Mouse (Mus musculus): ENCODE data around the gene Rab9b. TPM values are rescaled to one million over a fixed set of nuclear protein-coding genes. Genes with fewer than 3 reads are reported as not detected.

The Rab9b gene
- polyA plus RNA-seq (2012; fragmentation: generic; extraction: Trizol): not detected
- long read RNA-seq, experiment 1: 0 reads
- long read RNA-seq, experiment 2: 0 reads

- H3K79me2 ChIP-seq (ENCODE audit: control insufficient read depth, insufficient read depth): no peaks in the 10 kb centered on the region
- H3K27me3 ChIP-seq (ENCODE audit: control insufficient read depth, insufficient read depth, insufficient read length): no peaks in the 10 kb centered on the region
- no peaks in the 10 kb centered on the region for H3K79me3 ChIP-seq (ENCODE audit: low read depth)
- no peak within 1 kb of the TSS for H3K4me3 ChIP-seq (ENCODE audit: insufficient read depth, poor library complexity, severe bottlenecking)
- no peaks in the 10 kb centered on the region for H3K36me3 ChIP-seq (ENCODE audit: control insufficient read depth, insufficient read depth)
- no peak within 1 kb of the TSS for H3ac ChIP-seq (ENCODE audit: control insufficient read depth, insufficient read length, low read depth)
- no peak for TF ChIP-seq FOSL1 (IDR thresholded peaks at IDR 0.05; ENCODE audit: insufficient read depth, low read length, poor library complexity, severe bottlenecking)
- no peak for TF ChIP-seq USF1 (IDR thresholded peaks at IDR 0.05; ENCODE audit: low read depth)
- TF ChIP-seq MYOD1 (IDR thresholded peaks at IDR 0.05; ENCODE audit: control insufficient read depth, insufficient read length, low read depth): no peak
- TF ChIP-seq CEBPB (IDR thresholded peaks at IDR 0.05; ENCODE audit: low read depth): no peak
- no peak for TF ChIP-seq MYOG (IDR thresholded peaks at IDR 0.05; ENCODE audit: control insufficient read depth, extremely low read depth, insufficient read length)
- TF ChIP-seq CTCF (IDR thresholded peaks at IDR 0.05; ENCODE audit: control insufficient read depth, insufficient read depth, insufficient read length): no peak
- no peak for TF ChIP-seq MAX (IDR thresholded peaks at IDR 0.05)
Observed at GRCm38 (mm10) chrX:136868061-136869040, at the start of gene Rab9b. Gene Rab9b (minus strand): TSS chrX:136868755.

DNA sequence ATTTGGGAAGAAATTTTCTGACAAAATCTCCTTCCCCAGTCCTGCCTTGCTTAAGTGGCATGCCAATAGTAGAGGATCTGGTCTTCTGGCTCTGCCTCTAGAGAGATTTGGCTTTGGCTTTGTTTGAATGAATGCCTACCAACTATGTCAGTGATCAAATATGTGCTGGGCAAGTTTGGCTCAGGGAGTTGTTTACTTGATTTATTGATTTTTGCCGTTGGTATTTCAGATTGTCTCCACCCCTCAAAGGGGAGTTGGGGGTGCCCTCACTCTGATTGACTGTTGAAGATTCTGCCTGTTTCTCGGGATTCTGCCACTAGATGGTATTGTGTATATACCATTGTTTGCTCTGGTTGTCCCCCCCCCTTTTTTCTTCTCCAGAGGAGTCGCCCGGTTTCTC is 35.8 kb upstream of the Rab9b start:
- Histone ChIP-seq H3K79me2 (ENCODE audit: control insufficient read depth, insufficient read depth) (no peaks in the 10 kb centered on the region), H3K27me3 (ENCODE audit: control insufficient read depth, insufficient read depth, insufficient read length) (no peaks in the 10 kb centered on the region), H3K4me3 (ENCODE audit: insufficient read depth, poor library complexity, severe bottlenecking) (no peak overlapping the region), H3ac (ENCODE audit: control insufficient read depth, insufficient read length, low read depth) (no peak overlapping the region), H3K79me3 (ENCODE audit: low read depth) (no peaks in the 10 kb centered on the region), H3K36me3 (ENCODE audit: control insufficient read depth, insufficient read depth) (no peaks in the 10 kb centered on the region)
- no peak for TF ChIP-seq FOSL1 (IDR thresholded peaks at IDR 0.05; ENCODE audit: insufficient read depth, low read length, poor library complexity, severe bottlenecking)
- TF ChIP-seq MAX (IDR thresholded peaks at IDR 0.05): no peak
- no peak for TF ChIP-seq CTCF (IDR thresholded peaks at IDR 0.05; ENCODE audit: control insufficient read depth, insufficient read depth, insufficient read length)
- TF ChIP-seq CEBPB (IDR thresholded peaks at IDR 0.05; ENCODE audit: low read depth): no peak
- no peak for TF ChIP-seq MYOD1 (IDR thresholded peaks at IDR 0.05; ENCODE audit: control insufficient read depth, insufficient read length, low read depth)
- no peak for TF ChIP-seq USF1 (IDR thresholded peaks at IDR 0.05; ENCODE audit: low read depth)
- TF ChIP-seq MYOG (IDR thresholded peaks at IDR 0.05; ENCODE audit: control insufficient read depth, extremely low read depth, insufficient read length): no peak

DNA sequence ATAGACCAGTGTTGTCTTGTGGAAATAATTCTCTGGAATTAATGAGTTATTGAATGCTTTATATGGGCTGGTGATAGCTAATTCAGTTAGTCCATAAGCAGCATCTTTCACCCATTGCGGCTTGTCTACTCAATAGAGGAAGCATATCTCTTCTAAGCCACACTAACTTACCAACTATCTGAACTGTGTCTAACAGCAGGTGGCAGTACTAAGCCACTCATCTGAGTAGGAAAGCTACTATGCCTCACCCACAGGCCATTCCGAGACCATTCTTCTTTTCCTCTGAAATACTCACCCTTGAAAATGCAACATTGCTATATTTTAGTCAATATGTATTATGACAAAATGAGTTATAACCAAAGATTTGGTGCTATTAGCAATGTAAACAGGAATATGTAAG is 27.2 kb upstream of the Rab9b start:
- no peaks in the 10 kb centered on the region for H3K36me3 ChIP-seq (ENCODE audit: control insufficient read depth, insufficient read depth)
- H3K79me3 ChIP-seq (ENCODE audit: low read depth): no peaks in the 10 kb centered on the region
- TF ChIP-seq CTCF (IDR thresholded peaks at IDR 0.05; ENCODE audit: control insufficient read depth, insufficient read depth, insufficient read length) (no peak), CEBPB (IDR thresholded peaks at IDR 0.05; ENCODE audit: low read depth) (no peak), USF1 (IDR thresholded peaks at IDR 0.05; ENCODE audit: low read depth) (no peak), MYOD1 (IDR thresholded peaks at IDR 0.05; ENCODE audit: control insufficient read depth, insufficient read length, low read depth) (no peak), MAX (IDR thresholded peaks at IDR 0.05) (no peak), FOSL1 (IDR thresholded peaks at IDR 0.05; ENCODE audit: insufficient read depth, low read length, poor library complexity, severe bottlenecking) (no peak), MYOG (IDR thresholded peaks at IDR 0.05; ENCODE audit: control insufficient read depth, extremely low read depth, insufficient read length) (no peak)
- H3K4me3 ChIP-seq (ENCODE audit: insufficient read depth, poor library complexity, severe bottlenecking): no peak overlapping the region
- H3ac ChIP-seq (ENCODE audit: control insufficient read depth, insufficient read length, low read depth): no peak overlapping the region
- H3K27me3 ChIP-seq (ENCODE audit: control insufficient read depth, insufficient read depth, insufficient read length): no peaks in the 10 kb centered on the region
- H3K79me2 ChIP-seq (ENCODE audit: control insufficient read depth, insufficient read depth): no peaks in the 10 kb centered on the region

DNA sequence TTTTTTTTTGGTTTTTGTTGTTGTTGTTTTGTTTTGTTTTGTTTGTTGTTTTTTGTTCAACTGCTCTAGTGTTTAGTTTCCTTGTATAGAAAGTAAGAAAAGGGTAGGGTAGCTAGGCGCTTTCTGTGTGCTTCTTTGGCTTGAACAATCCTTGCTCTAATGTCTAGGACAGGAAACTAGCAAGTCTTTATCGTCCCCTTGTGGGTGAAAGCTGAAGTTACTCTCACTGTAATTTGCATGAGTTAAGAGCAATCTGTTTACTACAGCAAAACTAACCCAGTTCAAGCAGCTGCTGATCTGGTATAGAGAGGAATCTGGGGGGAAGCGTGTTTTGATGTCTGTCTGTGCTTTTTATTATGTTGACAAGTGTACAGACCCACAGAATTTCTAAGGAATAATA is 18.3 kb downstream of the Rab9b start:
- Histone ChIP-seq H3K4me3 (ENCODE audit: insufficient read depth, poor library complexity, severe bottlenecking) (no peak overlapping the region), H3K79me3 (ENCODE audit: low read depth) (no peaks in the 10 kb centered on the region), H3K36me3 (ENCODE audit: control insufficient read depth, insufficient read depth) (no peaks in the 10 kb centered on the region), H3K79me2 (ENCODE audit: control insufficient read depth, insufficient read depth) (no peaks in the 10 kb centered on the region), H3K27me3 (ENCODE audit: control insufficient read depth, insufficient read depth, insufficient read length) (no peaks in the 10 kb centered on the region), H3ac (ENCODE audit: control insufficient read depth, insufficient read length, low read depth) (no peak overlapping the region)
- TF ChIP-seq MYOG (IDR thresholded peaks at IDR 0.05; ENCODE audit: control insufficient read depth, extremely low read depth, insufficient read length) (no peak), CTCF (IDR thresholded peaks at IDR 0.05; ENCODE audit: control insufficient read depth, insufficient read depth, insufficient read length) (no peak), MYOD1 (IDR thresholded peaks at IDR 0.05; ENCODE audit: control insufficient read depth, insufficient read length, low read depth) (no peak), CEBPB (IDR thresholded peaks at IDR 0.05; ENCODE audit: low read depth) (no peak), USF1 (IDR thresholded peaks at IDR 0.05; ENCODE audit: low read depth) (no peak)

GRCm38 (mm10) chrX:136828610-136829009 is 39.9 kb downstream of the Rab9b start:
- no peaks in the 10 kb centered on the region for H3K79me3 ChIP-seq (ENCODE audit: low read depth)
- TF ChIP-seq MYOD1 (IDR thresholded peaks at IDR 0.05; ENCODE audit: control insufficient read depth, insufficient read length, low read depth) (no peak), CTCF (IDR thresholded peaks at IDR 0.05; ENCODE audit: control insufficient read depth, insufficient read depth, insufficient read length) (no peak), CEBPB (IDR thresholded peaks at IDR 0.05; ENCODE audit: low read depth) (no peak), MAX (IDR thresholded peaks at IDR 0.05) (no peak), FOSL1 (IDR thresholded peaks at IDR 0.05; ENCODE audit: insufficient read depth, low read length, poor library complexity, severe bottlenecking) (no peak), USF1 (IDR thresholded peaks at IDR 0.05; ENCODE audit: low read depth) (no peak), MYOG (IDR thresholded peaks at IDR 0.05; ENCODE audit: control insufficient read depth, extremely low read depth, insufficient read length) (no peak)
- H3K4me3 ChIP-seq (ENCODE audit: insufficient read depth, poor library complexity, severe bottlenecking): no peak overlapping the region
- no peaks in the 10 kb centered on the region for H3K36me3 ChIP-seq (ENCODE audit: control insufficient read depth, insufficient read depth)
- H3ac ChIP-seq (ENCODE audit: control insufficient read depth, insufficient read length, low read depth): no peak overlapping the region
- H3K79me2 ChIP-seq (ENCODE audit: control insufficient read depth, insufficient read depth): no peaks in the 10 kb centered on the region
- no peaks in the 10 kb centered on the region for H3K27me3 ChIP-seq (ENCODE audit: control insufficient read depth, insufficient read depth, insufficient read length)

All from C2C12 (cell line).